Mouse (Mus musculus) heart, embryonic 15.5 days (tissue): ENCODE results near the gene Myh14. TPM values are rescaled to one million over a fixed set of nuclear protein-coding genes. Genes with fewer than 3 reads are reported as not detected.

Source experiments
- ATAC-seq: fragments of 200-750 bp; cut with Nextera tagmentation; replicated peaks from 2 replicates; pipeline ENCODE4 v1.8.0; 2017; ENCODE audit warnings: low read depth, moderate TSS enrichment; ENCODE audit not compliant: insufficient number of reproducible peaks, insufficient read depth, low FRiP score
- H3K27ac ChIP-seq: fragments of 300-500 bp; sonication (generic); 2 replicates; pipeline ENCODE4 v1.5.1; 2015; ENCODE audit warnings: mild to moderate bottlenecking, inconsistent platforms
- H3K27me3 ChIP-seq: fragments of 300-500 bp; sonication (generic); 2 replicates; pipeline ENCODE4 v1.6.1; 2015; ENCODE audit warnings: inconsistent platforms
- H3K36me3 ChIP-seq: fragments of 300-500 bp; sonication (generic); 2 replicates; pipeline ENCODE4 v1.6.1; 2015; ENCODE audit warnings: mild to moderate bottlenecking, inconsistent platforms
- H3K4me1 ChIP-seq: fragments of 300-500 bp; sonication (generic); replicated peaks from 2 replicates; pipeline ENCODE4 v1.6.1; 2015; ENCODE audit warnings: inconsistent platforms
- H3K4me2 ChIP-seq: fragments of 300-500 bp; sonication (generic); 2 replicates; pipeline ENCODE4 v1.6.1; 2015; ENCODE audit warnings: inconsistent platforms, mild to moderate bottlenecking, moderate library complexity
- H3K4me3 ChIP-seq: fragments of 300-500 bp; sonication (generic); 2 replicates; pipeline ENCODE4 v1.5.1; 2015; ENCODE audit warnings: mild to moderate bottlenecking, inconsistent platforms
- H3K9ac ChIP-seq: fragments of 300-500 bp; sonication (generic); 2 replicates; pipeline ENCODE4 v1.6.1; 2015; ENCODE audit warnings: mild to moderate bottlenecking, inconsistent platforms
- H3K9me3 ChIP-seq: fragments of 300-500 bp; sonication (generic); replicated peaks from 2 replicates; pipeline ENCODE4 v1.6.1; 2016; ENCODE audit warnings: inconsistent platforms
- WGBS: fragments of 180-500 bp; shearing (Covaris S2); methylation state at CpG from one replicate; pipeline ENCODE4 v1.1.7; 2015; ENCODE audit warnings: mixed read lengths; 5-methylcytosine and 5-hydroxymethylcytosine counted together
- polyA plus RNA-seq: library from polyadenylated mRNA; unstranded; fragments of >200 nt; fragmentation: Nextera tagmentation; extraction: Ambion mirVana; gene quantifications from 2 replicates; pipeline ENCODE4 v1.2.1, GENCODE M21; 2015

The Myh14 gene
- polyA plus RNA-seq, 1 experiment from 2014 or later, result 1.7 TPM

- Histone ChIP-seq H3K27me3 (peaks cover 16% of the 10 kb centered on the region), H3K27ac (no peak within 1 kb of the TSS), H3K4me1 (no peaks in the 10 kb centered on the region), H3K36me3 (no peaks in the 10 kb centered on the region), H3K4me2 (no peak within 1 kb of the TSS), H3K4me3 (no peak within 1 kb of the TSS), H3K9ac (no peak within 1 kb of the TSS), H3K9me3 (no peaks in the 10 kb centered on the region)
- no peak for ATAC-seq
- WGBS, result 39% methylated on average over 7 of the region's 7 CpGs
These were observed 98.4 kb downstream of the Myh14 start, which contains the start of gene Napsa for GRCm38 (mm10) chr7:44572213-44572701. Gene Napsa, plus strand, starts transcription at chr7:44572380.

- Histone ChIP-seq H3K4me3 (no peak overlapping the region), H3K27me3 (peaks cover 17% of the 10 kb centered on the region), H3K9ac (no peak overlapping the region), H3K27ac (no peak overlapping the region), H3K4me1 (no peaks in the 10 kb centered on the region), H3K4me2 (no peak overlapping the region), H3K9me3 (no peaks in the 10 kb centered on the region), H3K36me3 (no peaks in the 10 kb centered on the region)
- ATAC-seq, result no peak
- 67% methylated on average over 4 of the region's 4 CpGs for WGBS
These were observed 98.8 kb downstream of the Myh14 start for GRCm38 (mm10) chr7:44571811-44572210.

- no peaks in the 10 kb centered on the region for H3K4me1 ChIP-seq
- H3K27me3 ChIP-seq, result peaks cover 16% of the 10 kb centered on the region
- 70% methylated on average over 6 of the region's 6 CpGs for WGBS
- H3K4me3 ChIP-seq, result no peak overlapping the region
- no peak for ATAC-seq
- H3K9me3 ChIP-seq, result no peaks in the 10 kb centered on the region
- H3K36me3 ChIP-seq, result no peaks in the 10 kb centered on the region
- H3K27ac ChIP-seq, result no peak overlapping the region
- no peak overlapping the region for H3K4me2 ChIP-seq
- no peak overlapping the region for H3K9ac ChIP-seq
These were observed 99.7 kb downstream of the Myh14 start for GRCm38 (mm10) chr7:44570989-44571388.

- Histone ChIP-seq H3K27ac (no peak overlapping the region), H3K4me3 (no peak overlapping the region), H3K4me2 (no peak overlapping the region), H3K9ac (no peak overlapping the region), H3K4me1 (no peaks in the 10 kb centered on the region), H3K27me3 (peaks cover 16% of the 10 kb centered on the region), H3K9me3 (no peaks in the 10 kb centered on the region), H3K36me3 (no peaks in the 10 kb centered on the region)
- 64% methylated on average over 9 of the region's 9 CpGs for WGBS
- ATAC-seq, result no peak
These were observed 101.8 kb downstream of the Myh14 start for GRCm38 (mm10) chr7:44568803-44569202.

- Histone ChIP-seq H3K9me3 (no peaks in the 10 kb centered on the region), H3K4me1 (no peaks in the 10 kb centered on the region), H3K36me3 (no peaks in the 10 kb centered on the region), H3K9ac (no peak overlapping the region), H3K4me2 (no peak overlapping the region), H3K27me3 (peaks cover 16% of the 10 kb centered on the region), H3K4me3 (no peak overlapping the region), H3K27ac (no peak overlapping the region)
- 58% methylated on average over 6 of the region's 6 CpGs for WGBS
- no peak for ATAC-seq
These were observed 105.2 kb downstream of the Myh14 start for GRCm38 (mm10) chr7:44565414-44565813.

- 75% methylated on average over 10 of the region's 10 CpGs for WGBS
- H3K27ac ChIP-seq, result no peak overlapping the region
- no peaks in the 10 kb centered on the region for H3K4me1 ChIP-seq
- no peak for ATAC-seq
- no peaks in the 10 kb centered on the region for H3K9me3 ChIP-seq
- no peak overlapping the region for H3K9ac ChIP-seq
- no peak overlapping the region for H3K4me2 ChIP-seq
- no peak overlapping the region for H3K4me3 ChIP-seq
- H3K27me3 ChIP-seq, result peaks cover 16% of the 10 kb centered on the region
- no peaks in the 10 kb centered on the region for H3K36me3 ChIP-seq
These were observed 106.2 kb downstream of the Myh14 start for GRCm38 (mm10) chr7:44564486-44564885.

- 42% methylated on average over 8 of the region's 8 CpGs for WGBS
- Histone ChIP-seq H3K4me3 (no peak overlapping the region), H3K9ac (no peak overlapping the region), H3K27me3 (peaks cover 10% of the 10 kb centered on the region; the same call in 1 of the 2 replicates), H3K4me1 (no peaks in the 10 kb centered on the region), H3K36me3 (no peaks in the 10 kb centered on the region), H3K9me3 (no peaks in the 10 kb centered on the region), H3K4me2 (no peak overlapping the region), H3K27ac (no peak overlapping the region)
- no peak for ATAC-seq
These were observed 107.4 kb downstream of the Myh14 start for GRCm38 (mm10) chr7:44563284-44563683.

- H3K4me2 ChIP-seq, result no peak overlapping the region
- no peak for ATAC-seq
- H3K27ac ChIP-seq, result no peak overlapping the region
- H3K27me3 ChIP-seq, result no peaks in the 10 kb centered on the region
- no peaks in the 10 kb centered on the region for H3K9me3 ChIP-seq
- no peak overlapping the region for H3K4me3 ChIP-seq
- no peaks in the 10 kb centered on the region for H3K36me3 ChIP-seq
- 51% methylated on average over 18 of the region's 18 CpGs for WGBS
- H3K9ac ChIP-seq, result no peak overlapping the region
- no peaks in the 10 kb centered on the region for H3K4me1 ChIP-seq
These were observed 109.9 kb downstream of the Myh14 start for GRCm38 (mm10) chr7:44560435-44561400.

- Histone ChIP-seq H3K4me1 (peaks cover 11% of the 10 kb centered on the region), H3K36me3 (no peaks in the 10 kb centered on the region), H3K9me3 (no peaks in the 10 kb centered on the region), H3K27me3 (0 out of 2 replicates have a peak, but pooled peaks cover 3% of the 10 kb centered on the region), H3K9ac (no peak overlapping the region), H3K4me2 (no peak overlapping the region), H3K27ac (no peak overlapping the region), H3K4me3 (no peak overlapping the region)
- ATAC-seq, result no peak
- WGBS, result 60% methylated on average over 2 of the region's 2 CpGs
These were observed 113.0 kb downstream of the Myh14 start for GRCm38 (mm10) chr7:44557629-44558028.
